Mouse (Mus musculus) liver, adult 2 months (tissue): ENCODE data around the gene Ephx3.
A peak's percentile ranks its signal among the peaks of the same experiment; 100 is the strongest.

Experiments used
- CTCF ChIP-seq: fragments of 200-500 bp; IDR thresholded peaks from 2 replicates; pipeline ENCODE4 v1.5.1; 2011; ENCODE audit warnings: low read depth, low read length, control low read depth
- POLR2A ChIP-seq: fragments of 200-500 bp; IDR thresholded peaks from 2 replicates; pipeline ENCODE4 v1.6.1; 2011; ENCODE audit warnings: low read length, control low read depth; ENCODE audit not compliant: insufficient read depth; ENCODE audit errors: extremely low read depth

DNA sequence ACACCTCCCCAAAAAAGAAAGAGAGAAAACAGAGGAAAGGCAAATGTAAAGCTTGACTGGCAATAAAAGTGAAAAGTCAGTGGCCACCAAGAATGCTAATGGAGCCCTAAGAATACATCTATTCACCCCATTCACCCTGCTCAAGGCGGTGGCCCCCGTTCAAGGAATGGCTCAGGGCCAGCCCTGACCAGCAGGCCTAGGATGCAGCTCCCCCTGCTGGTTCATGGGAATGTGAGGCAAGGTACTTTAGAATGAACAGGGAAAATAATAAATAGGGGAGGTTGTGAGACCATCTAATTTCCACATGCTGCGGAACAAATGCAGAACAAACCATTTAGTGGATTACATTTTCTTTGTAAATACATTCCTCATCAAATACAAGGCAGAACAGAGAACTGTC lies 20.4 kb upstream of the Ephx3 start:
- TF ChIP-seq CTCF (peak; percentile 83), POLR2A (no peak)
